Mouse (Mus musculus) embryonic facial prominence, embryonic 15.5 days (tissue): ENCODE measurements around the gene Grm3. TPM values are rescaled to one million over a fixed set of nuclear protein-coding genes. Genes with fewer than 3 reads are reported as not detected.

Source experiments
- ATAC-seq: fragments of 200-750 bp; cut with Nextera tagmentation; 2 replicates; pipeline ENCODE4 v1.8.0; 2017; ENCODE audit warnings: low read depth, moderate TSS enrichment; ENCODE audit not compliant: insufficient number of reproducible peaks, low FRiP score, low TSS enrichment
- H3K27ac ChIP-seq: fragments of 300-500 bp; sonication (generic); replicated peaks from 2 replicates; pipeline ENCODE4 v1.5.1; 2015; ENCODE audit warnings: mild to moderate bottlenecking, inconsistent platforms
- H3K27me3 ChIP-seq: fragments of 300-500 bp; sonication (generic); 2 replicates; pipeline ENCODE4 v1.6.1; 2015; ENCODE audit warnings: inconsistent platforms
- H3K36me3 ChIP-seq: fragments of 300-500 bp; sonication (generic); 2 replicates; pipeline ENCODE4 v1.6.1; 2015; ENCODE audit warnings: mild to moderate bottlenecking, inconsistent platforms
- H3K4me1 ChIP-seq: fragments of 300-500 bp; sonication (generic); 2 replicates; pipeline ENCODE4 v1.6.1; 2015; ENCODE audit warnings: inconsistent platforms
- H3K4me2 ChIP-seq: fragments of 300-500 bp; sonication (generic); replicated peaks from 2 replicates; pipeline ENCODE4 v1.6.1; 2015; ENCODE audit warnings: mild to moderate bottlenecking, inconsistent platforms
- H3K4me3 ChIP-seq: fragments of 300-500 bp; sonication (generic); replicated peaks from 2 replicates; pipeline ENCODE4 v1.5.1; 2015; ENCODE audit warnings: mild to moderate bottlenecking, inconsistent platforms
- H3K9ac ChIP-seq: fragments of 300-500 bp; sonication (generic); 2 replicates; pipeline ENCODE4 v1.6.1; 2015; ENCODE audit warnings: inconsistent platforms
- H3K9me3 ChIP-seq: fragments of 300-500 bp; sonication (generic); replicated peaks from 2 replicates; pipeline ENCODE4 v1.6.1; 2016; ENCODE audit warnings: inconsistent platforms
- WGBS: fragments of 180-500 bp; shearing (Covaris S2); methylation state at CpG from one replicate; pipeline ENCODE4 v1.1.7; 2015; 5-methylcytosine and 5-hydroxymethylcytosine counted together
- polyA plus RNA-seq: library from polyadenylated mRNA; unstranded; fragments of >200 nt; fragmentation: Nextera tagmentation; extraction: Ambion mirVana; gene quantifications from 2 replicates; pipeline ENCODE4 v1.2.1, GENCODE M21; 2015

Gene Grm3
- 0.27 and 0.53 TPM in 2 replicates for polyA plus RNA-seq

GRCm38 (mm10) chr5:9724956-9725600 is at the start of gene Grm3:
Grm3 (minus strand) TSS chr5:9725170.
- Histone ChIP-seq H3K4me1 (peaks cover 15% of the 10 kb centered on the region), H3K9ac (no peak within 1 kb of the TSS), H3K9me3 (no peaks in the 10 kb centered on the region), H3K27me3 (peaks cover 23% of the 10 kb centered on the region), H3K4me2 (peak within 1 kb of the TSS; percentile 53), H3K36me3 (no peaks in the 10 kb centered on the region), H3K27ac (no peak within 1 kb of the TSS), H3K4me3 (peak within 1 kb of the TSS; percentile 40)
- WGBS: under 1% methylated on average over 25 of the region's 25 CpGs
- ATAC-seq: no peak

- Histone ChIP-seq H3K4me2 (no peak overlapping the region), H3K36me3 (no peaks in the 10 kb centered on the region), H3K9me3 (no peaks in the 10 kb centered on the region), H3K4me3 (no peak overlapping the region), H3K9ac (no peak overlapping the region), H3K27me3 (no peaks in the 10 kb centered on the region), H3K4me1 (no peaks in the 10 kb centered on the region), H3K27ac (no peak overlapping the region)
- no peak for ATAC-seq
- 50% methylated on average over 2 of the region's 2 CpGs for WGBS
Observed at GRCm38 (mm10) chr5:9755751-9756150, 30.8 kb upstream of the Grm3 start.

- no peaks in the 10 kb centered on the region for H3K36me3 ChIP-seq
- H3K9ac ChIP-seq: no peak overlapping the region
- no peak overlapping the region for H3K27ac ChIP-seq
- H3K27me3 ChIP-seq: no peaks in the 10 kb centered on the region
- 51% methylated on average over 5 of the region's 5 CpGs for WGBS
- no peak overlapping the region for H3K4me3 ChIP-seq
- H3K4me1 ChIP-seq: no peaks in the 10 kb centered on the region
- H3K4me2 ChIP-seq: no peak overlapping the region
- ATAC-seq: no peak
- no peaks in the 10 kb centered on the region for H3K9me3 ChIP-seq
Observed at GRCm38 (mm10) chr5:9748184-9748583, 23.2 kb upstream of the Grm3 start.

GRCm38 (mm10) chr5:9744120-9744519 is 19.1 kb upstream of the Grm3 start:
- H3K9me3 ChIP-seq: no peaks in the 10 kb centered on the region
- H3K27me3 ChIP-seq: no peaks in the 10 kb centered on the region
- H3K9ac ChIP-seq: no peak overlapping the region
- ATAC-seq: no peak
- no peak overlapping the region for H3K4me3 ChIP-seq
- no peak overlapping the region for H3K27ac ChIP-seq
- H3K4me2 ChIP-seq: no peak overlapping the region
- no peaks in the 10 kb centered on the region for H3K36me3 ChIP-seq
- WGBS: 87% methylated on average over 5 of the region's 5 CpGs
- no peaks in the 10 kb centered on the region for H3K4me1 ChIP-seq

GRCm38 (mm10) chr5:9725601-9726268 is 765 bp upstream of the Grm3 start:
- Histone ChIP-seq H3K4me1 (peaks cover 15% of the 10 kb centered on the region), H3K36me3 (no peaks in the 10 kb centered on the region), H3K4me2 (peak overlapping the region; percentile 53), H3K4me3 (peak overlapping the region; percentile 40), H3K27me3 (peaks cover 23% of the 10 kb centered on the region), H3K9ac (no peak overlapping the region), H3K27ac (no peak overlapping the region), H3K9me3 (no peaks in the 10 kb centered on the region)
- ATAC-seq: peak; percentile 57
- WGBS: under 1% methylated on average over 22 of the region's 22 CpGs

- Histone ChIP-seq H3K4me1 (peaks cover 15% of the 10 kb centered on the region), H3K4me2 (peak overlapping the region; percentile 53), H3K36me3 (no peaks in the 10 kb centered on the region), H3K4me3 (peak overlapping the region; percentile 40), H3K27ac (no peak overlapping the region), H3K9ac (no peak overlapping the region), H3K9me3 (no peaks in the 10 kb centered on the region), H3K27me3 (peaks cover 23% of the 10 kb centered on the region)
- 10% methylated on average over 13 of the region's 13 CpGs for WGBS
- no peak for ATAC-seq
Observed at GRCm38 (mm10) chr5:9724287-9724955, 549 bp downstream of the Grm3 start.

- H3K27me3 ChIP-seq: peaks cover 23% of the 10 kb centered on the region
- no peak overlapping the region for H3K4me3 ChIP-seq
- H3K27ac ChIP-seq: no peak overlapping the region
- ATAC-seq: no peak
- peaks cover 15% of the 10 kb centered on the region for H3K4me1 ChIP-seq
- H3K9me3 ChIP-seq: no peaks in the 10 kb centered on the region
- H3K36me3 ChIP-seq: no peaks in the 10 kb centered on the region
- H3K9ac ChIP-seq: no peak overlapping the region
- H3K4me2 ChIP-seq: no peak overlapping the region
Observed at GRCm38 (mm10) chr5:9721136-9721535, 3.8 kb downstream of the Grm3 start.

- ATAC-seq: no peak
- Histone ChIP-seq H3K27ac (no peak overlapping the region), H3K4me3 (no peak overlapping the region), H3K27me3 (no peaks in the 10 kb centered on the region), H3K9ac (no peak overlapping the region), H3K9me3 (no peaks in the 10 kb centered on the region), H3K36me3 (no peaks in the 10 kb centered on the region), H3K4me2 (no peak overlapping the region), H3K4me1 (no peaks in the 10 kb centered on the region)
- 88% methylated on average over 5 of the region's 5 CpGs for WGBS
Observed at GRCm38 (mm10) chr5:9716295-9716694, 8.7 kb downstream of the Grm3 start.

GRCm38 (mm10) chr5:9707096-9707495 is 17.9 kb downstream of the Grm3 start:
- no peak overlapping the region for H3K4me2 ChIP-seq
- no peak overlapping the region for H3K9ac ChIP-seq
- H3K4me1 ChIP-seq: no peaks in the 10 kb centered on the region
- H3K27me3 ChIP-seq: no peaks in the 10 kb centered on the region
- H3K4me3 ChIP-seq: no peak overlapping the region
- no peak overlapping the region for H3K27ac ChIP-seq
- WGBS: 86% methylated on average over 1 of the region's 1 CpGs
- H3K36me3 ChIP-seq: no peaks in the 10 kb centered on the region
- no peaks in the 10 kb centered on the region for H3K9me3 ChIP-seq
- ATAC-seq: no peak

- no peak overlapping the region for H3K9ac ChIP-seq
- H3K4me3 ChIP-seq: no peak overlapping the region
- no peaks in the 10 kb centered on the region for H3K36me3 ChIP-seq
- H3K9me3 ChIP-seq: no peaks in the 10 kb centered on the region
- H3K4me1 ChIP-seq: no peaks in the 10 kb centered on the region
- no peak for ATAC-seq
- H3K27me3 ChIP-seq: no peaks in the 10 kb centered on the region
- 44% methylated on average over 3 of the region's 3 CpGs for WGBS
- H3K27ac ChIP-seq: no peak overlapping the region
- H3K4me2 ChIP-seq: no peak overlapping the region
Observed at GRCm38 (mm10) chr5:9703385-9704009, 21.5 kb downstream of the Grm3 start.

GRCm38 (mm10) chr5:9702656-9703384 is 22.1 kb downstream of the Grm3 start:
- no peaks in the 10 kb centered on the region for H3K9me3 ChIP-seq
- H3K9ac ChIP-seq: no peak overlapping the region
- no peak overlapping the region for H3K4me3 ChIP-seq
- H3K27ac ChIP-seq: no peak overlapping the region
- WGBS: 23% methylated on average over 3 of the region's 3 CpGs
- H3K4me2 ChIP-seq: no peak overlapping the region
- no peaks in the 10 kb centered on the region for H3K27me3 ChIP-seq
- ATAC-seq: no peak
- H3K36me3 ChIP-seq: no peaks in the 10 kb centered on the region
- no peaks in the 10 kb centered on the region for H3K4me1 ChIP-seq
